Mouse (Mus musculus) T-cell, adult 2 months (primary cell): Measurements from ENCODE around the gene Rce1.
"Not testable (repeated sequence)": the region's sequence is repeated elsewhere in the genome, so short reads cannot be mapped to it uniquely, and the experiment has no call there.

Experiments
- DNase-seq: peaks from one replicate; pipeline ENCODE4 v3.0.0; 2022; ENCODE audit warnings: low spot score

Rce1 gene

GRCm38 (mm10) chr19:4613464-4614304 lies 11.8 kb downstream of the Rce1 start:
- DNase-seq: no peak

GRCm38 (mm10) chr19:4612181-4612961 lies 13.1 kb downstream of the Rce1 start:
- no peak for DNase-seq

DNA sequence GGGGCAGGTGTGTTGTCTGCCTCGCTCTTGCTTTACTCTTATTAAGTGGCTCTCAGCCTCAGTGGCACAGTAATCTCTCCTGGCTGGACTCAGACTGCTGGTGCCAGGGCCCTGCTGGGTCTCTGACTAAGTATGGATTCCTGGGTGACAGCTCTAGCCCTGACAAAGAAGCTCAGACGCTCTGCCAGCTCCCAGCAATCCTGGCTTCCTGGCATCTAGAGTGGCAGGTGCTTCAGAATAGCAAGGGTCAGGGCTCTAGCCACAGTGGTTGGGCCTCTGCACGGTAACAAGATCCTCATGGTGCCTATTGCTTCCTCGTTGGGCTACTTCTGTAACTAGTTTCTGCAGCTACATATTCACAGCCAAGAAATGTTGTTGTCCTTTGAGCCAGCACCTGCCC lies 15.3 kb downstream of the Rce1 start:
- DNase-seq: no peak

- DNase-seq: no peak
Observed at GRCm38 (mm10) chr19:4608511-4608910, 16.9 kb downstream of the Rce1 start.

DNA sequence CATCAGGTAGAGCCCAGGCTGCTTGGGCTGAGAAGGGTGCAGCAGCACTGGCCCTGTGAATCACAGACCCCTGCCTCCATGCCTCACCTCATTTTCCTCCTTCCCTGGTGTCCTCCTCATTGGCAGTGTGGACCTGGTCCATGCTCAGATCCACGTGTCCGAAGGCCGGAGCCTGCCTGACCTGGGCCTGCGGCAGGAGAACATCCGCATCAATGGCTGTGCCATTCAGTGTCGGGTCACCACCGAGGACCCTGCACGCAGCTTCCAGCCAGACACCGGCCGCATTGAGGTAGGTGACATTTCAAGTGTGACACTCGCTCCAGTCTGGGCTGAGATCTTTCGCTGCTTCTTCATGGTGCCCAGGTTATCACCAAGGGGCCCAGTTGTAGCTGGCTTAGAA lies 18.0 kb downstream of the Rce1 start:
- DNase-seq: no peak

- no peak for DNase-seq
Observed at GRCm38 (mm10) chr19:4605654-4606053, 19.8 kb downstream of the Rce1 start.

- DNase-seq: no peak
Observed at GRCm38 (mm10) chr19:4603801-4604723, 21.4 kb downstream of the Rce1 start.

DNA sequence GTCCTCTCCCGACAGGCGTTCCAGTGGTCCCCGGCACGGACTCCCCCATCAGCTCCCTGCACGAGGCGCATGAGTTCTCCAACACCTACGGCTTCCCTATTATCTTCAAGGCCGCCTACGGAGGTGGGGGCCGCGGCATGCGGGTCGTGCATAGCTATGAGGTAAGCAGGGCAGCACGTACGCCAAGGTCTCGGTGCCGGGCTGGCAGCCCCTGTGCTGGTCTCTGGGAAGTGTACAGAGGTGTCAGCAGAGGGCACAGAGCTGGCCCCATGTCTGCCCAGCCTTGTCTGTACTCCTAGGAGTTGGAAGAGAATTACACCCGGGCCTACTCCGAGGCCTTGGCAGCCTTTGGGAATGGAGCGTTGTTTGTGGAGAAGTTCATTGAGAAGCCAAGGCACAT lies 23.0 kb downstream of the Rce1 start:
- DNase-seq: no peak

- no peak for DNase-seq
Observed at GRCm38 (mm10) chr19:4596071-4596470, 29.4 kb downstream of the Rce1 start.

GRCm38 (mm10) chr19:4593792-4594522 lies 31.5 kb downstream of the Rce1 start:
- no peak for DNase-seq

- peak; percentile 22 for DNase-seq
Observed at GRCm38 (mm10) chr19:4590025-4590424, 35.4 kb downstream of the Rce1 start.

DNA sequence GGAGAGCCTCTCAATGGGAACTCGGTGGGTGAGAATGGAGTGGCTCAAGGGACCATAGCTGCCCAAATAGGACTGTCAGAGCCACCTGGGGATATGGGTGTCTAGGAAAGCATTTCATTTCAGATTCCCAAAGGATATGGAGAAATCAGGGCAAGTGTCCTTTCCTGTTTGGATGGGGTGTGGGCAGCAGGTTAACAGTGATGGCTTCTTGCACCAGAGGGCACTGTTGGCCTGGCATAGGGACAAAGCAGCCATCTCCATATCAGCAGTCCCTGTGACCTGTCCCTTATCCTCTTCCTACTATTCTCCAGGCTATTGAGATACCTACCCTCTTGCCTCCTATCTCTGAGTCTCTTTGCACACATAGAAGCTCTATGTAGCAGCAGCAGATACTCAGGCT lies 36.4 kb downstream of the Rce1 start:
- no peak for DNase-seq

- DNase-seq: no peak
Observed at GRCm38 (mm10) chr19:4588430-4588829, 37.0 kb downstream of the Rce1 start.

- DNase-seq: no peak
Observed at GRCm38 (mm10) chr19:4587426-4587825, 38.0 kb downstream of the Rce1 start.

GRCm38 (mm10) chr19:4586783-4587182 lies 38.7 kb downstream of the Rce1 start:
- DNase-seq: not testable (repeated sequence)

DNA sequence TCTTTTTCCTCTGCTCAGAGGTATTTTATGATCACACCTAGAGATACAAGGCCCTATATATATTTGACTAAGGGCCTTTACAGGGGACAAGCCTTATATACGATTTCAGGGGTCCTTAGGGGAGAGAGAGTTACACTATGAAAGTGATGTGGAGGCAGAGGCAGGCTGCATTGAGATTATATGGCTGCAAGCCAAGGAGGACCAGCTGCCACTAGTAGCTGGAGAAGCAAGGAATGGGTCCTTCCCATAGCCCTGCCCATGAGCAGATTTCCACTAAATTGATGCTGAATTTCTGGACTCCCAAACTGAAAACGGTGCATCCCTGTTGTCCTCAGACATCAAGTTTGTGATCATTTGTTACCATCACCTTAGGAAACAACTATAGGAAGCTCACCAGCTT lies 41.6 kb downstream of the Rce1 start:
- no peak for DNase-seq

- no peak for DNase-seq
Observed at GRCm38 (mm10) chr19:4579296-4579695, 46.1 kb downstream of the Rce1 start.

- no peak for DNase-seq
Observed at GRCm38 (mm10) chr19:4578799-4579198, 46.6 kb downstream of the Rce1 start.

DNA sequence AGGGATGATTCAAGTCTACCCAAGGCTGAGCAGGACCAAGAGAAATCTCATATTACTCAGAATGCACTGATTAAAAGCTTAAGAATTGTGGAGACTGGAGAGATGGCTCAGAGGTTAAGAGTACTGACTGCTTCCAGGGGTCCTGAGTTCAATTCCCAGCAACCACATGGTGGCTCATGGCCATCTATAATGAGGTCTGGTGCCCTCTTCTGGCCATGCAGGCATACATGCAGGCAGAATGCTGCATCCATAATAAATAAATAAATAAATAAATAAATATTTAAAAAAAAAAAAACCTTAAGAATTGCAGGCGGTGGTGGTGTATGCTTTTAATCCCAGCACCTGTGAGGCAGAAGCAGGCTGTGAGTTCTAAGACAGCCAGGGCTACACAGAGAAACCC lies 52.2 kb downstream of the Rce1 start:
- DNase-seq: no peak
